Mouse (Mus musculus): Measurements from ENCODE around the gene Foxg1. TPM values are rescaled to one million over a fixed set of nuclear protein-coding genes. Genes with fewer than 3 reads are reported as not detected.

Foxg1 gene
- polyA plus RNA-seq, 1 experiment from 2014 or later, result not detected

- ATAC-seq (ENCODE audit: low FRiP score, low read depth), result no peak
- 25% methylated on average over 4 of the region's 4 CpGs for WGBS
- Histone ChIP-seq H3K27me3 (peaks cover 74% of the 10 kb centered on the region), H3K4me1 (peaks cover 7% of the 10 kb centered on the region), H3K9me3 (no peaks in the 10 kb centered on the region), H3K27ac (no peak overlapping the region), H3K4me3 (no peak overlapping the region), H3K9ac (no peak overlapping the region), H3K36me3 (no peaks in the 10 kb centered on the region), H3K4me2 (replicated peaks) (no peak overlapping the region)
Observed at GRCm38 (mm10) chr12:49397443-49398162, 15.1 kb downstream of the Foxg1 start.

- Histone ChIP-seq H3K27me3 (peaks cover 76% of the 10 kb centered on the region), H3K27ac (no peak overlapping the region), H3K4me1 (peaks cover 7% of the 10 kb centered on the region), H3K4me3 (no peak overlapping the region), H3K36me3 (no peaks in the 10 kb centered on the region), H3K4me2 (replicated peaks) (no peak overlapping the region), H3K9ac (no peak overlapping the region), H3K9me3 (no peaks in the 10 kb centered on the region)
- ATAC-seq (ENCODE audit: low FRiP score, low read depth), result no peak
Observed at GRCm38 (mm10) chr12:49398163-49398540, 15.7 kb downstream of the Foxg1 start.

GRCm38 (mm10) chr12:49398636-49399035 is 16.2 kb downstream of the Foxg1 start:
- no peak for ATAC-seq (ENCODE audit: low FRiP score, low read depth)
- H3K36me3 ChIP-seq, result no peaks in the 10 kb centered on the region
- WGBS, result 19% methylated on average over 3 of the region's 3 CpGs
- no peak overlapping the region for H3K4me2 ChIP-seq (replicated peaks)
- no peak overlapping the region for H3K9ac ChIP-seq
- H3K9me3 ChIP-seq, result no peaks in the 10 kb centered on the region
- H3K4me3 ChIP-seq, result no peak overlapping the region
- peaks cover 78% of the 10 kb centered on the region for H3K27me3 ChIP-seq
- no peak overlapping the region for H3K27ac ChIP-seq
- H3K4me1 ChIP-seq, result peaks cover 7% of the 10 kb centered on the region

DNA sequence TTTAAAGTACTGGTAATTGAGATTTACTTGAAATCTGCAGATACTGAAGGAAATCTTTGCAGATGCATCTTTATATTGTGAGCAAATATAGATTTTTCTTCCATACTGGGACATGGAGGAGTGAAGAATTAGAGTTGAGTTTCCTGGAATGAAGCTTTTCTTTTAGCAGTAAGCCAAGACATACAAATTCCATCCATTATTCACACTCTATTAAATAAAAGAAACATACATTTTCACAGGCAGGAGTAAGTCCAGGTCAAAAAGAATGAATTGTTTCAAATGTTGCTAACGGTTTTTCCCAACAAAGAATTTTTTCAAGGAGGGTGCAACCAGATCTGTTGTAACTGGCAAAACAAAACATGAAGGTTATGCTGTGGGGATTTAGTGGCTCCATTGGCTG is 17.2 kb downstream of the Foxg1 start:
- H3K9me3 ChIP-seq, result no peaks in the 10 kb centered on the region
- 2% methylated on average over 1 of the region's 1 CpGs for WGBS

GRCm38 (mm10) chr12:49400036-49400852 is 17.8 kb downstream of the Foxg1 start:
- Histone ChIP-seq H3K9me3 (no peaks in the 10 kb centered on the region), H3K4me2 (replicated peaks) (no peak overlapping the region), H3K4me1 (peaks cover 7% of the 10 kb centered on the region), H3K27ac (no peak overlapping the region), H3K36me3 (no peaks in the 10 kb centered on the region), H3K27me3 (peaks cover 77% of the 10 kb centered on the region), H3K4me3 (peak overlapping the region; percentile 49; the same call in 1 of the 2 replicates), H3K9ac (no peak overlapping the region)
- no peak for ATAC-seq (ENCODE audit: low FRiP score, low read depth)
- WGBS, result 2% methylated on average over 9 of the region's 9 CpGs

More for the DNA sequence above, 17.2 kb downstream of the Foxg1 start:
- Histone ChIP-seq H3K27ac (no peak overlapping the region), H3K4me1 (peaks cover 7% of the 10 kb centered on the region), H3K4me3 (no peak overlapping the region), H3K4me2 (replicated peaks) (no peak overlapping the region), H3K36me3 (no peaks in the 10 kb centered on the region), H3K9ac (no peak overlapping the region), H3K27me3 (peaks cover 77% of the 10 kb centered on the region)
- no peak for ATAC-seq (ENCODE audit: low FRiP score, low read depth)

- Histone ChIP-seq H3K9me3 (no peaks in the 10 kb centered on the region), H3K4me3 (peak overlapping the region; percentile 49), H3K27me3 (peaks cover 74% of the 10 kb centered on the region), H3K4me2 (replicated peaks) (peak overlapping the region; percentile 80), H3K36me3 (no peaks in the 10 kb centered on the region), H3K27ac (no peak overlapping the region), H3K4me1 (peaks cover 7% of the 10 kb centered on the region), H3K9ac (no peak overlapping the region)
- peak; percentile 78; the same call in 1 of the 2 replicates for ATAC-seq (ENCODE audit: low FRiP score, low read depth)
- 1% methylated on average over 8 of the region's 8 CpGs for WGBS
Observed at GRCm38 (mm10) chr12:49400853-49401118, 18.3 kb downstream of the Foxg1 start.

DNA sequence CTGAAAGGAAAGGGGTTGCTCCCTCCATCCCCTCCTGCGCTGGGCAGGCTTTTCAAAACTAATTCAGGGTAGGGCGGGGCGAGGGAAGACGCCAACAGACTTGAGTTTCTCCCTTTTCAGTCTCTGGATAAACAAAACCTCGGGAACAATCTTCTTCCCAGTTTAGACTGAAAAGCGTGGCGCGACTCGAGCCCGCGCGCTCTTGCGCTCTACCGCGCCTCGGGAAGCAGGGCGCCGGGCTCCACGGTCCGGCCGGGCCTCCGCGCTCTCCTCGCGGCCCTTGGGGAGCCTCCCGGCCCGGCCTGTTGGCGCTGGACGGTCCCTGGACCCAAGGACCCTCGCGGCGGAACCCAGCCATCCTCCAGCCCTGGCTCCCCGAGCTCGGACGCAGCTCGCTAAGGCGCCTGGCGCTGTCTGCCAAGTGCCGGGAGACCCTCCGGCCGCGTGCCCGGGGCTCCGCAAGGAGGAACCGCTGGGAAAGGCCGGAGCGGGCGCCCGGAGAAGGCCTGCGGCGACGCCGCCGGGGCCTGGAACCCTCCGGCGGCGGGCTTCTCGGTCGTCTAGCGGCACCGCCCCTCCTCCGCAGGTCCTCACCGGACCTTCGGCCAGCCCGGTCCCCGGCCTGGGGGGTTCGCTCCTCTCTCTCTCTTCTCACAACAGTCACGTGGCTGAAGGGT is 18.8 kb downstream of the Foxg1 start:
- H3K9me3 ChIP-seq, result no peaks in the 10 kb centered on the region
- H3K4me3 ChIP-seq, result peak overlapping the region; percentile 49
- H3K36me3 ChIP-seq, result no peaks in the 10 kb centered on the region
- no peak overlapping the region for H3K27ac ChIP-seq
- H3K27me3 ChIP-seq, result peaks cover 71% of the 10 kb centered on the region
- H3K4me2 ChIP-seq (replicated peaks), result peak overlapping the region; percentile 80
- under 1% methylated on average over 68 of the region's 68 CpGs for WGBS
- H3K9ac ChIP-seq, result peak overlapping the region; percentile 53
- peak; percentile 77 for ATAC-seq (ENCODE audit: low FRiP score, low read depth)
- H3K4me1 ChIP-seq, result peaks cover 7% of the 10 kb centered on the region

DNA sequence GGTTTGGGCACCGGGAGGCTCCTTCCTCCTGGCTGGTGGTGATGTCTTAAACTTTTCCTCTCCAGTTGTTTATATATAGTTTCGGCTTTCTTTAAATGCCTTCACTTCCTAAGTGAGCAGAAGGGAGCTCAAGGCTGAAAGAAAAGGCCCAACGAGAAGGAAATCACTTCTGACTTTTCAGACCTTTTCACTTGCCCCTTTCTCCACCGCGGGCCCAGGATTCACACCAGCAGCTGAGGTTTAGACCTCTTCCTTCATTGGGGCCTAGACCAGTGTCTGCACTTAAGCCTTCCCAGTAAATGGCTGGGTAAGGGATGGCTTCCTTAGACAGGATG is 19.3 kb downstream of the Foxg1 start:
- no peaks in the 10 kb centered on the region for H3K36me3 ChIP-seq
- peak overlapping the region; percentile 53 for H3K9ac ChIP-seq
- peaks cover 7% of the 10 kb centered on the region for H3K4me1 ChIP-seq
- H3K27me3 ChIP-seq, result peaks cover 70% of the 10 kb centered on the region
- peak overlapping the region; percentile 80 for H3K4me2 ChIP-seq (replicated peaks)
- no peak for ATAC-seq (ENCODE audit: low FRiP score, low read depth)
- H3K9me3 ChIP-seq, result no peaks in the 10 kb centered on the region
- peak overlapping the region; percentile 49 for H3K4me3 ChIP-seq
- 2% methylated on average over 5 of the region's 5 CpGs for WGBS
- H3K27ac ChIP-seq, result no peak overlapping the region

DNA sequence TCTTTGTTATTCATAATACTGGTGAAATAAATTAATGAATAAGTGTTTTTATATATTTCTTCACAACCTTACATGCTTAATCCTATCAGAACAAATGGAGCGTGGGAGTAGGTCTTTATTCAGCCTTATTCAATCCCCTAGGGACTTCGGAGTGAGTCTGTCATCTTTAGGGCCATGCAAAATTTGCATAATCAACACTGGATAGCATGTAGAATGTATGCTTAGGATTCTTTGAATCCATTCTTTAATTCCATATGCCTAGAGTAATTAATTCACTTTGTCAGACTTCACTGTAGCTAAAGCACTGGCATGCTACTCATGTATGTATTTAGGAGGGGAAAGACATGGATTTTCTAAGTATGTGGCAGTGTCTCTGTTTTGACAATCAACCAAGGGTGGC is 27.4 kb downstream of the Foxg1 start:
- 78% methylated on average over 2 of the region's 2 CpGs for WGBS
- H3K27ac ChIP-seq, result no peak overlapping the region
- H3K4me1 ChIP-seq, result no peaks in the 10 kb centered on the region
- H3K4me3 ChIP-seq, result no peak overlapping the region
- peaks cover 30% of the 10 kb centered on the region for H3K27me3 ChIP-seq
- no peak overlapping the region for H3K4me2 ChIP-seq (replicated peaks)
- no peak overlapping the region for H3K9ac ChIP-seq
- no peaks in the 10 kb centered on the region for H3K9me3 ChIP-seq
- ATAC-seq (ENCODE audit: low FRiP score, low read depth), result no peak
- no peaks in the 10 kb centered on the region for H3K36me3 ChIP-seq

- Histone ChIP-seq H3K27ac (no peak overlapping the region), H3K27me3 (0 out of 2 replicates have a peak, but pooled peaks cover 8% of the 10 kb centered on the region), H3K4me2 (replicated peaks) (no peak overlapping the region), H3K9me3 (no peaks in the 10 kb centered on the region), H3K4me3 (no peak overlapping the region), H3K36me3 (no peaks in the 10 kb centered on the region), H3K9ac (no peak overlapping the region), H3K4me1 (no peaks in the 10 kb centered on the region)
- WGBS, result 69% methylated on average over 3 of the region's 3 CpGs
- ATAC-seq (ENCODE audit: low FRiP score, low read depth), result no peak
Observed at GRCm38 (mm10) chr12:49417963-49418362, 35.5 kb downstream of the Foxg1 start.

Data from limb, embryonic 13.5 days (tissue).